Mouse (Mus musculus): ENCODE measurements around the gene Fgfr2.

The Fgfr2 gene

DNA sequence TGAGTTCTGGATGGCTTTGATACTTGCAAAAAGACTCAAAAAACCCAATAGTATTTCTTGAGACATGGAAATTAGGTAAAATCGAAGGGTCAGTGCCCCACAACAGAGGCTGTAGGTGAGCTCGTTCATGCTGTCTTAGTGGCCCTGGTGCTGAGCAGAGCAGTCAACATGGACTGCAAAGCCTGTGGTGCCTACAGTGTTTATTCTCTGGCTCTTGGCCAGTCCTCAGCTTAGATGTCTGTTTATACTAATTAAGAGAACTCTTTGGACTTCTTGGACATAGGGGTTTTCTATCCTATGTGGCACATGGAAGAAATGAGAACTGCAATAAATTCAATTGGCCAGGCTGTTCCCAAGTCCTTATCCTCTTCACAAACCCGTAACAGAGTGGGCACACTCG is 2811.8 kb downstream of the Fgfr2 start:
- no peak for DNase-seq (ENCODE audit: low spot score)

DNA sequence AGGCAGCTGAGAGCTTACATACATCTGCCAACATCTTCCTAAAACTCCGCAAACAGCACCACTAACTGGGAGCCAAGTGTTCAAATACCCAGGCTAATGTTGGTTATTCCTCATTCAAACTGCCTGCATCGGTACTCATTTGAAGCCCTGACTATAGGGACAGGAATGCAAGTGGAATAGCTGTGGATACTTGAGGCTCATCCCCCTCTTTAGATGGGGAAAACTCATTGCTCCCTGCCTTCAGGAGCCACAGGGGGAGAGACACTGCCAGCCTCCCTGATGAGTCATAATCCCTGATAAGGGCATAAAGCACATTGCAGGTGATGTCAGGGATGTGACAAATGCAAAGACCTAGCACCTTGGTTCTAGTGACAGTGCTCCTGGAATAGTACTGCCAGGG is 2814.0 kb downstream of the Fgfr2 start:
- DNase-seq (ENCODE audit: low spot score): no peak

DNA sequence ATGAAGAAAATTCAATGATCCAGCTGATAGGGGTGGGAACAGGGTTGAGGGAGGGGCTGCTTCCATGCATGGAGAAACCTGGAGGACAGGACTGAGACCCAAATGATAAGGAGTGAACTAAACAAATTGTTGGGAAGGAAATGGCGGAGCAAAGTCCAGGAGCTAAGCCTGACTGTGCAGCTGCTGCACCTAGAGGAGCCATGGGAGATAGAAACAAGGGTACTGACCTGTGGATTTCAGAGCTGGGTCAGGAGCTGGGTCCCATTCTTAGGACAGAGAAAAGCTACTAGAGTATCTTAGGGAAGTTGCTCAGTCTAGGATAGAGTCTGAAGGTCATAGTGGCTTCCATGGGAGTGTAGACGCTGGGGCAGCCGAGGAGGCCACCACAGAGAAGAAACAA is 2816.1 kb downstream of the Fgfr2 start:
- DNase-seq (ENCODE audit: low spot score): no peak

DNA sequence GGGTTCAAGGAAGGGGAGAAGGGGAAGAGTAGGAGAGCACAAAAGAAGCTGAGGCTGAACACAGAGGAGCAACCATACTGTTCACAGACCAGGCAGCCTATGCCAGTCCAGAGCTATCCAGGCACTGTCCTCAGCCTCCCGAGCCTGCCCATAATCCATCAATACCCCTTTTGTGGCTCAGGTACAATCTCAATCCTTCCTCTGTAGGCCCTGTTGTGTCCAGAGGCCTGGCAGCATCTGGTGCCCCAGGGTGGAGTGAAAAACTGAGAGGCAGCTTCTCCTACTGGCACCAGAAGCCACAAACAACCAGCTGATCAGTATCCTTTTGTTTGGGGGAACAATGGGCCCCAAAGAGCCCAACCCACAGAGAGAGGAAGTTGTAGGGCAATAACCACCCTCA is 2818.5 kb downstream of the Fgfr2 start:
- DNase-seq (ENCODE audit: low spot score): no peak

DNA sequence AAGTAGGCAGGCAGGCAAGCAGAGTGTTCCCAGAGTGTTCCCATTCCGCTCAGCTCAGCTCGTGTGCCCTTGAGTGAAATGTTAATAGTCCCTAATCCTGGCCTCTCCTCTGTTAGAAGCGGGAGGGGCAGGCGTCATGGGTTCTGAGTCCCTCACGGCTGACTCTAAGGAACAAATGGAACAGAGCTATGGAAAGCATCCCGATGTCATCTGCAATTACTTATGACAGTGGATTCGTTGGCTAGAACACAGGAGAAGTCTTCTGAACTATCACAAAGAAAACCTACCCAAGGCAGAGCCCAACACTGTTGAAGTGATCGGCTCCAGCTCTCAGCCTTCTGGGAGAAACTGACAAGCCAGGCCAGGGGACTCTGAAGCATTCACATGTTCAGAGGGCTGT is 2819.7 kb downstream of the Fgfr2 start:
- DNase-seq (ENCODE audit: low spot score): no peak

DNA sequence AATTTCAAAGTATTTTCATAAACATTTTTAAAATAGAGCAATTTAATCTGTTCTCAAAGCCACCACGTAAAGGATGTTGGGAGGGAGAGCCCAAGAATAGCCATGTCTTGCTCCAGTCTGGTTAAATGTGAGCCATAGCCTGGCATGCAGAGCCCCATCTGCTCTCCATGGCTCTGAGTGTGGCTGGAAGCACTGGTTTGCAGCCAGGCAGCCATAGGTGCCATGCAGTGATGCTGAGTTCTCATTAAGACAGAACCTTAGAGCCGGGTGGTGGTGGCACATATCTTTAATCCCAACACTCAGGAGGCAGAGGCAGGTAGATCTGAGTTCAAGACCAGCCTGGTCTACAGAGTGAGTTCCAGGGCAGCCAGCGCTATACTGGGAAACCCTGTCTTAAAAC is 2822.5 kb downstream of the Fgfr2 start:
- DNase-seq (ENCODE audit: low spot score): no peak

DNA sequence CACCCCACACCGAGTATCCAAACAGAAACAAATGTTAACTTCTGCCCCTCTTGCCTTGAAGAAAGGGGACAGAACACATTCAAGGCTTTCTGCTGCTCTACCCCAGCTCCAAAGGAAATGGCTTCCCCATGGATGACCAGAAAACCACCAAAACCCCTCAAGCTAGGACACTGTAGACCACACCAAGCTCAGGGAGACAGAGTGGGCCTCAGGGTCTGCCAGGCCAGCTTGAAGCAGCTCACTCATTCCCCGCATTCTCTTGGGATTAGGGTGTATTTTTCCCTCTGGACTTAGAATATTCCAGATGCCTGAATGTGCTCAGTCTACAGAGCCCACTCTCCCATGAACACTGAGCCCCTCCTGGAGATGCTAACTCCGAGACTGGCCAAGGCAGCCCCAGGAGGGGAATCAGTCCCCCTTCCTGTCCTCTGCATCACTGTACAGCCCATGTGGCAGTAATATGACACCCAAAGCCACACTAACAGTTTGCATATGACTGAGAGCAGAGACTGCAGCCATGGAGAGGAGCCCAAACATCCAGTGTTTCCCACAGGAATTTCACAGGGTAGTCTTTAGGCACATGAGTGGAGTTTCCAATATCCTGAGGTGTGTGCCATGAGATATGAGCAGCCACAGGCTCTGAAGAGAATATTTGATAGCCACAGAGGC is 2824.1 kb downstream of the Fgfr2 start:
- DNase-seq (ENCODE audit: low spot score): no peak

DNA sequence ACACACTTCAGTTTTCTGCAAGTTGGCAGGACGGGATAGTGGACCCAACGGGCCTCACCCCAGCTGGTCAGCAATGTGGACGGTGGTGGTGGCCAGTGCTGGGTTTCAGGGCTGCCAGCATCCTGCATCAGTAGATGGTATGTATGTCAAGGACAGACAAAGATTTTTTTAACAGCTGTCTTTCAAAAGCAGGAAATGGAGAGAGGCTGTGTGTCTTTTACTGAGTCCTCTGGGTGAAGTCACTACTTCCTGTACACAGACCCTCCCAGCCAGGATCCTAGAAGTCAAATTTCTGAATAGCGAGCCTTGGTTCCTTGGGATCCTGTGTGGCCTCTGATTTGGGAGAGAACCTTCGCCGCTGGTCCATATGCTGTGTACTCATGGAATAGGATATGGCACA is 2832.0 kb downstream of the Fgfr2 start:
- DNase-seq (ENCODE audit: low spot score): no peak

DNA sequence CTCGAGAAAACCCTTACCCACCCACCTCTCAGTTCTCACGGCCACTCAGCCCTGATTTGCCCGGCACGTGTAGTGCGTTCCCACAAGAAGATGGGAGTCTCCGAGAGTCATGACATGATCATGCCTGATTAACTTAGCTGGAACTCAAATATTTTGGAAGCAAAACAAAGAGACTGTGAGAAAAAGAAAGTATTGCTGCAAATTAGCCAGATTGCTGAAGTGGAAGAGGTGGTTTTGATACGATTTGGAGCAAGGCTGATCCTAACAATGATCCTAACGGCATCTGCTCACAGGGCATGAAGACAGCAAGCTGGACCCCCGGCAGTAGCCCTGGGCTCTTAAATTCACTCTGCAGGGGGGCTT is 2833.7 kb downstream of the Fgfr2 start:
- no peak for DNase-seq (ENCODE audit: low spot score)

DNA sequence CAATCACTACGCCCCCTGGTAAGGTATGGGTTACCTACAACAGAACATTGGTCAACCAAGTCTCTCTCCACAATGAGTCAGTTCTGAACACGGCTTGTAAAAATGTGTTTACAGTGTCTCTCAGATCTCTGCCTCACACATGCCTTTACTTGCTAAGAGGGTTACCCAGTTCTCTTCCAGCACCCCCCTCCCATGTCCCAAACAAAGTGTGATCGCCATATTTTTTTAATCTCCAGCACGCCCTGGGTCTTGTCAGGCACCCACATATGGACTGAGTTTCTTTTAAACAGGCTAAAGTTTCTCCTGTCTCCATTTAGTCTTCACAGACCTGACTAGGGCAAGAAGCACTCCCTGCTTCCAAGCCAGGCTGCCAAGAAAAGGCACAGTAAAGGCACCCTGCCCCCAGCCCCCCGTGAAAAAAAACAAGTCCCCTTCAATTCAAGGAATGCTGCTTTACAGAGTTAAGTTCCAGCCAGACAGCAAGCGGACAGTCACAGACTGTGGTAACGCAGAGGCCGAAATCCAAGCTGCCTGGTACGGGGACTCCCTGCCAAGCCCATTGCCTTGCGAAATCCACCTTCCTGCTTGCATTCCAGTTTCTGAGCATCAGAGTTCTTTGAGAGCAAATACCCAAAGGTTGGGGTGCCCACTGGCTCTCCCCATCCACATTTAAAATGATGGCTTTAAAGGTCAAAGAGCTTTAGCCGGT is 2834.3 kb downstream of the Fgfr2 start:
- DNase-seq (ENCODE audit: low spot score): no peak

DNA sequence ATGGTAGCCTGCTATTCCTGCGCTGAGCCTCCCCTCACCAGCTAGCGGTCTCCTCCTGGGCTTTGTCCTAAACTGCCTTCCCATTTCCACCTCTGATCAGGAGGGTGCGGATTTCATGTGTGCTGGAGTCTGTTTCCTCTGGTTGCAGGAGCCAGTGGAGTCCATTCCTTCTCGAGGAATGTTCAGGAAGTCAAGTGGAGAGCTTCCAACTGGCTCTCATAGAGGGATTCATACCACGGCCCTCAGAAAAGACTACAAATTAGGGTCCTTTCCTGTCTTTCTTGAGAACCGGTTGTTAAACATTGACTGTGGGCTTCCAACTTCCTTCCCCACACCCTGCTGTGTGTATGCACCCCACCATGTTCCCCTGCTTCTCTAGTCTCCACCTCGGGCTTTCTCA is 2834.9 kb downstream of the Fgfr2 start:
- no peak for DNase-seq (ENCODE audit: low spot score)

DNA sequence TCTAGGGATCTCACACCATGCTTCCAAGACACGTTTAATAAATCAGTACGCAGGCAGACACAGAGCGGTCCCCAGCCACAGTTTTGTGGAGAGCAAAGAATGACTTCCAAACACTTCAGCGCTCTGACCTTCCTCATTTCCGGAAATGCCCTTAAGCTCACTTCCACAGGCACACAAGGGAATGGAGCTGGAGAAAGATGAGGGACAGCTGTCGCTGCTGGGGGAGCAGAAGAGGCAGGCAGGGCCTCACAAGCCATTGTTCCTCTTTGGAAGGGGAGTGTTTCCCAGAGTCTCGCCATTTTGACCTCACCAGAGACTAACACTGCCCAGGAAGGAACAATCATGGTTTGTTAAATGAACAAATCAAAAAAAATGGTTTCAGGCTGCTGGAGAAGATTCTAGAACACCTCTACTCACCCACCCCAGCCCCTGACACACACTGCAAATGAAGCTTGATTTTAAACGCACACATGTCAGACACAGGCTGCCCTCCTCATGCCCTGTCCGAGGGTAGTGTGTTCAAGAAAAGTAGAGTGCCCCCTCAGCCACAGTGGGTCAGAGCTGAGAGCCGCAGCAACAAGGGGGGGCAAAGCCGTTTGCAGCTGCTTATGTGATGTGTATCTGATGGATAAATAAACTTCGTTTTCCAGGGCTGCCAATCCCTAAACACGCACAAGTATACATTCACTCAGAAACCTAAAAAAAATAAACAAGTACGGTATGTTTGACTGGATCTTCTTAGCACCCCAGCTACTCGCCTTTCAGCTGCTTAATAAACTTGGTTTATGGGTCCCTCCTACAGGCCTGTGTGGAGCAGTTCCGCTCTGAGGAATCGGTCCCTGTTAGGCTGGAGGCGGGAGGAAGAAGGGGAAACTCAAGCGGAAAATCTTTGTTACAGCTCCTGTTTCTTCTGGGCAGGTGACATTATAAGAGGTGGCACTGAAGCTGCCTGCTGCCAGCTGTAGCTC is 2844.1 kb downstream of the Fgfr2 start:
- DNase-seq (ENCODE audit: low spot score): no peak

DNA sequence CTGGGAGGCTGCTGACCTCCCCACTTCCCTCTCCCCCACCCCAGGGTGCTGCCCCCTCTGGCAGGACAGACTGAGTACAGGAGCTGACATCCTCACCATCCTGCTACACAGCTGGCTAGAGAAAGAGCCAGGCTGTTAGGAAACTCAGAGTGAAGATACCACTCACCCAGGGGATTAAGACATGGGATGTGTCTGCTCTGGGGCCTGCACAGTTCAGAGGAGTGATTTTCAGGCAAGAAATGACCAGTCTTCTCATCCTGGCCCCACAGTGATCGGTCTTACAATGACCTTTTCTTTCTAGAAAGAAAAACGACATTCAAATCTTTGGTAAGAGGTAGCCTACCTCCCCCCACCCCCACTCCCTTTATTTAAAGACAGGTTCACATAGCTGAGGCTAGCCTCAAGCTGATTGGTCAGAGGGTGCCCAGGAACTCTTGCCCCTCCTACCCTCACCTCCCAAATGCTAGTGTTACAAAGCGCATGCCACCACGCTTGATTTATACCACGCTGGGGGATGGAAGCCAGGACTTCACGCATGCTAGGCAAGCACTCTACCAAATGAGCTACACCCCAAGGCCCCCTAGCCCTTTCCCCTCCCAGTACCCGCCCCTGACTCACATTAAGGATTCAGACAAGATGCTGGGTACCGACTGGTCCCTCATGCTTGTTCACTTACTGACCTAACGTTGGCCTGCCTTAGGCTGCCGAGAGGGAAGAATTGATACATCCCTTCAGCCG is 2845.0 kb downstream of the Fgfr2 start:
- no peak for DNase-seq (ENCODE audit: low spot score)

DNA sequence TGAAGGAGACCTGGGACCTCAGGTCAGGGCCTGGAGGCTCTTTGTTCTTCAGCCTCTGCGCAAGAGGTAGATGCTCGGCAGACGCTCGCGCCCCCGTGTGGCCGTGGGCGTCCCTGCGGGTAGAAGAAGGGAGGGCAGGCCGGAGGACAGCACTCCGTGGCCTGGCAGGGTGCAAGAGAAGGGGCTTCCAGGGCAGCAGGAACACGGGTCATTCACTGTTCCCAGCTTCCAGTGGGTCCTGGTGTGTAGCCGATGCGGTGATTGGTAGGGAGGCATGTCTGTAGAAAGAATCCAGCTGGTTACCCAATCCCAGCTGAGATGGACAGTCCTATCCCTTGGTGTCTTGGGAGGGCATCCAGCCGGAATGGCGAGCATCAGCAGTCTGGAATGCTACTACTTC is 2849.9 kb downstream of the Fgfr2 start:
- peak; percentile 5 for DNase-seq (ENCODE audit: low spot score)

DNA sequence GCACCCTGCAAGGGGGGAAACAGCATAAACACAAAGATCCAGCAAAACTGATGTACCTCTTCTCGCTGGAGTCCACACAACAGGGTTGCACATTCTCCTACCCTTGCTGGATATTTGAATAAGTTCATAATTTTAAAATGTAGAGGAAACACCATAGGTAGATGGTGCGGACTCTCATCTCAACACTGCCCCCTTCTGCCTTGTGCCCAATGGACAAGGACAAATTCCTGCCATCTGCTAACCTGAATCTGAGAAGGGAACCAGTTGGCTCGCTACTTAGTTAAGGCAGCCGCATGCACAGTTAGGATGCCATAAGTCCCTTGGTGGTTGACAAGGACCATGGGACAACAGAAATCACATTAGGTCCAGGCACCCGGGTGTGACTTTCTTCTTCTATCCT is 2852.3 kb downstream of the Fgfr2 start:
- DNase-seq (ENCODE audit: low spot score): no peak

DNA sequence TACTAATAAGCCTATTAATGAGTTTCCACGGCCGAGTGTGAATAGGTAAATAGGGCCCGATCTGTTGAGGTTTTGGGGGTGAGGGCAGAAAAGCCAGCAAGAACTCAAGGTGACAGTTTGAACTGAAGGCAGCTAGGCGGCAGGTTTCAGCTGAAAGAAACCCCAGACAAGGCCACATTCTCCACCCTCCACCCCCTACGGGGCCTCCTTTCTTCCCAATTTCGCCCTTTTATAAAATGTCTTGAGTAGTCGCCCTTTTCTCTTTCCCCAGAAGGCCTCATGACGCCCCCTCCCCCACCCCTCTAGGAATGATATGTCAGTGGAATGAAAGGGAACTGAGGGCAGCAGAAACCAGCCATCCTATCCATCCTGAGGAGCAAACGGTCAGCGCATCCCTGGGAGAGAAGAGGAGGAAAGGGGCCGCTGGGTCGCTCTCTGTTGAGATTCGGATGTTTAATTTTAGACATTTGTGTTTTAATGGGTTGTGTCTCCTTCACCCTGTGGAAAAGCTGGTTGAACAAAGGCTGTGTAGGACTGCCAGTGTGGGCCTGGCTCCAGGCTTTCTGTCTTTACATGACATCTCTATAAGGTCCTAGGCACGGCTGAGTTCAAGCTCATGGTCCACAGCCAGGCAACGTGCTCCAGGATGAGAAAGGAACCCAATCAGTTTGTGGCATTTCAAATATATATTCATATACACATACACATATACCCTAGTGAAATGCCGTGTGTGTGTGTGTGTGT is 2853.9 kb downstream of the Fgfr2 start:
- DNase-seq (ENCODE audit: low spot score): no peak

DNA sequence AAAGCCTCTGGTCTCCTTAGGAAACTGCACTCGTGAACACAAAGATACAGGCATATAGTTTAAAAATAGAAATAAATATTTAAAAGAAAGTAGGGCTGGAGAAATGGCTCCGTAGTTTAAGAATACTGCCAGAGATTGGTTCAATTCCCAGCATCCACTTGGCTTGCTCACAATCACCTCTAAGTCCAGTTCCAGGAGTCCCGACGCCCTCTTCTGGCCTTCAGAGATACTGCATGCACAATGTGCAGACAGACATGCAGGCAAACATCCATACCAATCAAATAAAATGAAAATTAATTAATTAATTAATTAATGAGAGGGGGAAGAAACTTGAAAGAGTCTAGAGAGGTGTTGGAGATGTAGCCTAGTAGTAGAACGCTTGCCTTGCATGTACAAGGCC is 2856.1 kb downstream of the Fgfr2 start:
- DNase-seq (ENCODE audit: low spot score): no peak

DNA sequence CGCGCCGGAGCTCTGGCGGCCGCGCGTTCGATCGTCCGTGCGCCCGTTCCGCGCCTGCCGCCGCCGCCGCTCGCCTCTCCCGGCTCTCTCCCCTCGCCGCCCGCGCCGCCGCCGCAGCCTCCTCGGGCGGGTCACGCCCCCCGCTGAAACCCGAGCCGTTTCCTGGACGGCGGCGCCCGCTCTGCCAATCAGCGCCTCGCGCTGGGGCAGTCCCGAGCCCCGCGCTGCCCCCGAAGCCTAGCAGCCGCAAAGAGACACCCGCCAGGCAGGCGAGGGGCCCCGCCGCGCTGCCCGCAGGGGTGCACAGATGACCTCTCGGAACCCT is 2857.0 kb downstream of the Fgfr2 start:
- DNase-seq (ENCODE audit: low spot score): no peak

DNA sequence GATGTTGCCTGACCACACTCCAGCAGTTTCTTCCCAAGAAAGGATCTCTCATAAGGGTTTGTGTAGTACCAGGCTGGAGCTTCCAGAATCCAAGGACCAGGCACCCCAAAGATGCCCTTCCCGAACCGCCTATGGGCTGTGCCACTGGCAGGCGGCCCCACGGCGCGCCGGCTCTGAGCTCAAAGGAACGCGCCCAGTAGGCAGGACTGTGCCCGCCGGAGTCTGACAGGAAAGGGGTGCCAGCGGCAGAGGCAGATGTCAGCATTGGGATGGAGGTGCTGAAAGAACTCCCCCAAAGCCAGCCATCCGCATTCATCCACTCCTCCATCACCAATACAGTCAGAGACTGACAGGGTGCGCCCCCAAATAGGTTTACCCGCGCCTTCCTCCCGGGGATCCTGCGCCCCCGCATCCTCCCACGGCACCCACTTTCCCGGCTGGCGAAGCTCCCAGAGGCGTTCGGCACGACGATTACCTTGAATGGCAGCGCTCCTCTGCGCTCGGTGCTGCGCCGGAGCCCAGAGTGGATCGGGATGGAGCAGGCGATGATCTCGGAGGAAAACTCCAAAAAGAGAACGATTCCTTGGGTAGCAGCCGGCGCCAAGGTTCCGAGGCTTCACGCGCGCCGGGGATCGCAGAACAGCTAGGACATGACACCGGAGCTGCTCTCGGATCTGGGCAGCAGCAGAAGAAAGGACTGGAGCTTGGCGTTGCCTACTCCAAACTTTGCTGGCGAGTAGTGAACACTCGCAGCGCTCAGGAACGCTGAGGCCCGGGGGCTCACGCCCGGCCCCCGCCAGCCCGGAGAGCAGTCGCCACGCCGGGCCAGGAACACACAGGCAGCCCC is 2857.6 kb downstream of the Fgfr2 start:
- no peak for DNase-seq (ENCODE audit: low spot score)

DNA sequence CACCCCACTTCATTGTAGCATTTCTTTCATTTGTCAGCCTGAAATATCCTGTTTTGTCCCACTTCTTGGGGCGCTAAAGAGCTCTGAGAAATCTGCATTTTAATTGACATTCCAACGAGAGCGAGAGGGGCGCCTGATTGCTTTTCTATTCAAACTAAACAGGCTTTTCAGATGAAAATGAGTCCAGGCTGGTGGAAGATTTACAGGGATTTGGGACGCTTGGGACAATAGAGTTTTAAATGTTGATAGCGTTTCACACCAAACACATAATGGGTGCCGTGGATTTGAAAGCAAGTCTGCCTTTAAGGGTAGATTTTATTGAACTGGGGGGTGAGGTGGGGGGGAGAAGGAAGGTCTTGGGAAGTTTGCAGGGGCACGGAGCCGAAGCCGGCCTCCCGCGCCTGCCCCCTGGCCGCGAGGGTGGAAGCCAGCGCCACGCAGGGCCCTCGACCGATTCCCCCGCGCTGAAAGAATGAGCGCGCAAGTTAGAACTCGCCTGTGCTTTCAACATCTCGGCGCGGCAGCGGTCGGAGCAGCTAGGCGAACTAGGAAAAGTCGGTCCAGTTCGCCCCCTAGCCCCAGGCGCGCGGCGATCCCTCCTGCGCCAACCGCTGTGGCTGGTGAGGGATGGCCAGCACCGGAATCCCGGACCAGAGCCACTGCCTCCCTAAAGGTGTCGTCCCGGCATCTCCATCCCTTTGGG is 2858.4 kb downstream of the Fgfr2 start:
- DNase-seq (ENCODE audit: low spot score): no peak

Data from spleen, adult 12 weeks (tissue).